Mouse (Mus musculus): ENCODE results near the gene Dkkl1. TPM values are rescaled to one million over a fixed set of nuclear protein-coding genes. Genes with fewer than 3 reads are reported as not detected.

Dkkl1 gene
- polyA plus RNA-seq, 1 experiment, result 2.8 TPM

DNA sequence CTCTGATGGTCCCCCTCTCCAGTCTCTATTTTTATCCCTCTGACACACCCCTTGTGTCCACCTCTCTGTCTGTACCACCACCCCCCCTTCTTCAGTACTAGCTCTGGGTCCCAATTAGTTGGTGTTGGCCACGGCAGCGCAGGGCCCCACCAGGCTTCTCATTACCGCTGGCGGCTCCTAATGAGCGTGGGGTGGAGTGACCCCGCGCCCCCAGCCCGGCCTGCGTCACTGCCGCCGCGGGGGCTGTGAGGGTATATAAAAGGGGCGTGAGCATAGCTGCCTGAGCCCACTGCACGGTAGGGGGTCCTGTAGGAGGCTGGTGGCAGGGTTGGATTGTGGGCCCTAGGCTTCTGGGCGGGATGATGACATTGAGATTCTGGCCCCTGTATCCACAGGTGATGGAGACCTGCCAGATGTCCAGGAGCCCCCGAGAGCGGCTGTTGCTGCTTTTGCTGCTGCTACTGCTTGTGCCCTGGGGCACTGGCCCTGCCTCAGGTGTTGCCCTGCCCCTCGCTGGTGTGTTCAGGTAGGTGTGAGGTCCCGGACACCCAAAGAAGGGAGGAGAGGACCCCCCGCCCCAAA lies 31.0 kb downstream of the Dkkl1 start, which contains the start of gene Pth2:
TSS of gene Pth2 (plus strand) at position 100 of the 582 bp plus-strand sequence.
- Histone ChIP-seq H3K4me3 (ENCODE audit: extremely low read depth, insufficient read depth, insufficient read length) (no peak within 1 kb of the TSS), H3K27ac (ENCODE audit: insufficient read depth, low read length) (no peak within 1 kb of the TSS), H3K36me3 (ENCODE audit: control insufficient read depth, insufficient read depth, low read length) (no peaks in the 10 kb centered on the region), H3K4me1 (ENCODE audit: control insufficient read depth, insufficient read depth, insufficient read length) (peaks cover 5% of the 10 kb centered on the region), H3K27me3 (ENCODE audit: control insufficient read depth, insufficient read depth, low read length) (peaks cover 28% of the 10 kb centered on the region)
- TF ChIP-seq CTCF (IDR thresholded peaks at IDR 0.05; ENCODE audit: extremely low read depth, insufficient read depth, insufficient read length, insufficient replicate concordance) (no peak), POLR2A (IDR thresholded peaks at IDR 0.05; ENCODE audit: low read depth, low read length) (no peak)
- no peak for DNase-seq (ENCODE audit: low read depth in 1 of 2, low spot score in 2 of 2)
- 36% methylated on average over 20 of the region's 20 CpGs for WGBS

DNA sequence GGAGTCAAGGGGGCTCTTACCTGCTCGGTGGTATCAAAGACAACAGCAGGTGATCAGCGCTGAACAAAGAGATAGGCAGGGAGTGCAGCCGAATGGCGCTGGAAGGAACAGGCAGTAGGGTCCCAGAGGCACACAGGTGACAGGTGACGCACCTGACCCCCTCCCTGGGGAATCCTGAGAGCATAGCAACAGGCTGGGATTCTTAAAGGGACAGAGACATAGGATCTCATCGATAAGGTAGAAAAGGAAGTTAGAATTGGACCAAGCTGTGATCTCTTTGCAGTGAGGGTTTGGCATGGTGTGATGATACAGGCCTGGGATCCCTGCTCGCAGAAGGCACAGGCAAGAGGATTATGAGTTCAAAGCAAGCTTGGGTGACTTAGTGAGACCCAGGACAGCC lies 32.5 kb downstream of the Dkkl1 start, which contains the start of gene Gfy:
TSS of gene Gfy (minus strand) at position 101 of the 400 bp plus-strand sequence.
- Histone ChIP-seq H3K27me3 (ENCODE audit: control insufficient read depth, insufficient read depth, low read length) (peaks cover 36% of the 10 kb centered on the region), H3K4me1 (ENCODE audit: control insufficient read depth, insufficient read depth, insufficient read length) (peaks cover 10% of the 10 kb centered on the region), H3K27ac (ENCODE audit: insufficient read depth, low read length) (no peak within 1 kb of the TSS), H3K36me3 (ENCODE audit: control insufficient read depth, insufficient read depth, low read length) (no peaks in the 10 kb centered on the region), H3K4me3 (ENCODE audit: extremely low read depth, insufficient read depth, insufficient read length) (no peak within 1 kb of the TSS)
- TF ChIP-seq POLR2A (IDR thresholded peaks at IDR 0.05; ENCODE audit: low read depth, low read length), result no peak
- TF ChIP-seq CTCF (IDR thresholded peaks at IDR 0.05; ENCODE audit: extremely low read depth, insufficient read depth, insufficient read length, insufficient replicate concordance), result no peak
- 48% methylated on average over 7 of the region's 7 CpGs for WGBS
- no peak for DNase-seq (ENCODE audit: low read depth in 1 of 2, low spot score in 2 of 2)

DNA sequence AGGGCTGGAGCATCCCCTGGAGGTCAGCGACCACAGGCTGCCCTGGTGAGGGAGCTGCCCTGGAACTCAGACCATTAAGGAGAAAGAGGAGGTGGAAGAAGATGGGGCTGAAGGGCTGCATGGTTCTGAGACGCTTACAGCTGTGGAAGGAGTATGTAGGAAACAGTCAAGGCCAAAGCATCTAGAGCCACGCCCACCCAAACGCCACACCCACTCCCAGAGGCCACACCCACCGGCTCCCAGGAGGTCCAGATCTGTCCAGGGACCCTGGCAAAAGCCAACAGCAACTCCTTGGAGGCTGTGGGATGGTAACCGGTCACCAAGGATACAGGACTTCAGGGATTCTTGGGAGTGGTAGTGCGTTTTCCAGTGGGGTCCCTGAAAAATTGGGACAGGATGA lies 33.4 kb downstream of the Dkkl1 start:
- no peak for TF ChIP-seq CTCF (IDR thresholded peaks at IDR 0.05; ENCODE audit: extremely low read depth, insufficient read depth, insufficient read length, insufficient replicate concordance)
- TF ChIP-seq POLR2A (IDR thresholded peaks at IDR 0.05; ENCODE audit: low read depth, low read length), result no peak
- Histone ChIP-seq H3K4me3 (ENCODE audit: extremely low read depth, insufficient read depth, insufficient read length) (no peak overlapping the region), H3K36me3 (ENCODE audit: control insufficient read depth, insufficient read depth, low read length) (no peaks in the 10 kb centered on the region), H3K4me1 (ENCODE audit: control insufficient read depth, insufficient read depth, insufficient read length) (peaks cover 10% of the 10 kb centered on the region), H3K27me3 (ENCODE audit: control insufficient read depth, insufficient read depth, low read length) (peaks cover 36% of the 10 kb centered on the region), H3K27ac (ENCODE audit: insufficient read depth, low read length) (no peak overlapping the region)
- no peak for DNase-seq (ENCODE audit: low read depth in 1 of 2, low spot score in 2 of 2)
- 28% methylated on average over 7 of the region's 7 CpGs for WGBS

DNA sequence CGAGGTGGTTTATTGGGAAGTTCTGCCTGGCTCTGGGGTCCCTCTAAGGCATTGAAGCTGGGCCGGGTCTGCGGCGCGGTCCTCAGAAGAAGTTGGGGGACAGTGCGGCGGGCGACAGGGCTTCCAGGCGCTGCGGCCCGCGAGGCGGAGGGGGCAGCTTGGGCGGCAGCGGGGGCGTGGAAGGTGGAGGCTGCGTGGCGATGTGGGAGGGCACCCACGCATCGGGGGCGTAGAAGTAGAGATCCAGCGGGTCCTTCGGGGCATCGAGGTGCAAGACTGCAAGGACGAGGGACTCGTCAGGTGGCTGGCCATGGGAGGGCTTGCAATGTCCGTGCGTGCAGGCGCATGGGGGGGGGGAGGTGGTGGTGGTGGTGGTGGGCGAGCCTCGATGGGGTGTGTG lies 35.6 kb downstream of the Dkkl1 start:
- Histone ChIP-seq H3K36me3 (ENCODE audit: control insufficient read depth, insufficient read depth, low read length) (no peaks in the 10 kb centered on the region), H3K4me3 (ENCODE audit: extremely low read depth, insufficient read depth, insufficient read length) (no peak overlapping the region), H3K27ac (ENCODE audit: insufficient read depth, low read length) (no peak overlapping the region), H3K27me3 (ENCODE audit: control insufficient read depth, insufficient read depth, low read length) (peaks cover 28% of the 10 kb centered on the region), H3K4me1 (ENCODE audit: control insufficient read depth, insufficient read depth, insufficient read length) (peaks cover 5% of the 10 kb centered on the region)
- no peak for DNase-seq (ENCODE audit: low read depth in 1 of 2, low spot score in 2 of 2)
- no peak for TF ChIP-seq CTCF (IDR thresholded peaks at IDR 0.05; ENCODE audit: extremely low read depth, insufficient read depth, insufficient read length, insufficient replicate concordance)
- no peak for TF ChIP-seq POLR2A (IDR thresholded peaks at IDR 0.05; ENCODE audit: low read depth, low read length)
- WGBS, result 5% methylated on average over 31 of the region's 31 CpGs

DNA sequence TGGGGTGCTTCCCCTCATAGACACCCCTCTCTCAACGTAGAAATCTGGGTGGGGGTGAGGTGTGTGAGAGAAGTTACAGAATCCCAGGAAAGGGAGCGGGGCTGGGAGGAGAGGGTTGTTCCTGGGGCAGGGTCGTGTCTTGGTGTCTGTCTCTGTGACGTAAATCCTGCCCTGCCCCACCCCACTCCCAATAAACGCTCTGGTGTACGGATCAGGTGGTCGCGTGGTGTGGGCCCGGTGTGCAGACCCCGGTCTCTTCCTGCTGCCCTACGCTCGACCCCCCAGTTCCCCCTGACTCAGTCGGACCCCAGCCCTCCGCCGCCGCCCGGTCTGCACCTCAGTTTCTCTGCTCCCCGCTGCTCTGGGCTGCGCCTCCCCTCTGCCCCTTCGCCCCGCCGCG lies 36.0 kb downstream of the Dkkl1 start:
- H3K4me1 ChIP-seq (ENCODE audit: control insufficient read depth, insufficient read depth, insufficient read length), result peaks cover 5% of the 10 kb centered on the region
- no peak overlapping the region for H3K4me3 ChIP-seq (ENCODE audit: extremely low read depth, insufficient read depth, insufficient read length)
- peaks cover 24% of the 10 kb centered on the region for H3K27me3 ChIP-seq (ENCODE audit: control insufficient read depth, insufficient read depth, low read length)
- no peak for DNase-seq (ENCODE audit: low read depth in 1 of 2, low spot score in 2 of 2)
- TF ChIP-seq CTCF (IDR thresholded peaks at IDR 0.05; ENCODE audit: extremely low read depth, insufficient read depth, insufficient read length, insufficient replicate concordance) (no peak), POLR2A (IDR thresholded peaks at IDR 0.05; ENCODE audit: low read depth, low read length) (no peak)
- no peak overlapping the region for H3K27ac ChIP-seq (ENCODE audit: insufficient read depth, low read length)
- H3K36me3 ChIP-seq (ENCODE audit: control insufficient read depth, insufficient read depth, low read length), result no peaks in the 10 kb centered on the region
- WGBS, result 8% methylated on average over 23 of the region's 23 CpGs

DNA sequence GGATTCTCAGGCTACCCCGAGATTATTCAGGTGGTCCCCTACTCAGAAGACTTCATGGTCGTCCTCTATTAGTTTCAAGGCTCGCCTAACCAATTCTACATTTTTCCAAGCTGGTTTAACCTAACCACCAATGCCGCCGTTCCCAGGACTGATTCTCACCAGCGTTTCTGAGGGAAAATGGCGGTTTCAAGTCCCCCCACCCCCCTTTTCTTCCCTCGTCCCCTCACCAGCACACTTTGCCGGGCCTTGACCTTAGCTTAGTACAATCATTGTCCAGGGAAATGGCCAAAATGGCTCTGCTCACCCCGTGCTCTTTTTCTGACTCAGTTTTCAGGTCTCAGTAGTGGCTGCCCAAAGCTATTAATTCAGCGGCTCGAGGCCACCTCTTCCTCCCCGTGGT lies 36.5 kb downstream of the Dkkl1 start:
- peaks cover 5% of the 10 kb centered on the region for H3K4me1 ChIP-seq (ENCODE audit: control insufficient read depth, insufficient read depth, insufficient read length)
- H3K4me3 ChIP-seq (ENCODE audit: extremely low read depth, insufficient read depth, insufficient read length), result no peak overlapping the region
- H3K27me3 ChIP-seq (ENCODE audit: control insufficient read depth, insufficient read depth, low read length), result peaks cover 22% of the 10 kb centered on the region
- H3K27ac ChIP-seq (ENCODE audit: insufficient read depth, low read length), result no peak overlapping the region
- no peak for DNase-seq (ENCODE audit: low read depth in 1 of 2, low spot score in 2 of 2)
- TF ChIP-seq CTCF (IDR thresholded peaks at IDR 0.05; ENCODE audit: extremely low read depth, insufficient read depth, insufficient read length, insufficient replicate concordance) (no peak), POLR2A (IDR thresholded peaks at IDR 0.05; ENCODE audit: low read depth, low read length) (no peak)
- no peaks in the 10 kb centered on the region for H3K36me3 ChIP-seq (ENCODE audit: control insufficient read depth, insufficient read depth, low read length)
- WGBS, result 2% methylated on average over 13 of the region's 13 CpGs

DNA sequence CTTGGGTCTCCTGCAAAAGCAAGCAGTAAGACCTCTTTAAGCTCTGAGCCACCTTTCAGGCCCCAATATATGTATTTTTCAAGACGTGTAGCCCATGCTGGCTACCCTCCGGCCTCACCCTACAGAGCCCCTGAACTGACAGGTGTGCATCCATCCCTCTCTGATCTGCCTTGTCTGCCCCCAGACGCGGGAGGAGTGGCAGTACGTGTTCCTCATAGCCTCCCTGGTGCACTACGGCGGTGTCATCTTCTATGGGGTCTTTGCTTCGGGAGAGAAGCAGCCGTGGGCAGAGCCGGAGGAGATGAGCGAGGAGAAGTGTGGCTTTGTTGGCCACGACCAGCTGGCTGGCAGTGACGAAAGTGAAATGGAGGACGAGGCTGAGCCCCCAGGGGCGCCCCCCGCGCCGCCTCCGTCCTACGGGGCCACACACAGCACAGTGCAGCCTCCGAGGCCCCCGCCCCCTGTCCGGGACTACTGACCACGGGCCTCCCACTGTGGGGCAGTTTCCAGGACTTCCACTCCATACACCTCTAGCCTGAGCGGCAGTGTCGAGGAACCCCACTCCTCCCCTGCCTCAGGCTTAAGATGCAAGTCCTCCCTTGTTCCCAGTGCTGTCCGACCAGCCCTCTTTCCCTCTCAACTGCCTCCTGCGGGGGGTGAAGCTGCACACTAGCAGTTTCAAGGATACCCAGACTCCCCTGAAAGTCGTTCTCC lies 37.2 kb downstream of the Dkkl1 start:
- no peak overlapping the region for H3K4me3 ChIP-seq (ENCODE audit: extremely low read depth, insufficient read depth, insufficient read length)
- no peak for DNase-seq (ENCODE audit: low read depth in 1 of 2, low spot score in 2 of 2)
- no peak overlapping the region for H3K27ac ChIP-seq (ENCODE audit: insufficient read depth, low read length)
- H3K36me3 ChIP-seq (ENCODE audit: control insufficient read depth, insufficient read depth, low read length), result no peaks in the 10 kb centered on the region
- peaks cover 22% of the 10 kb centered on the region for H3K27me3 ChIP-seq (ENCODE audit: control insufficient read depth, insufficient read depth, low read length)
- TF ChIP-seq CTCF (IDR thresholded peaks at IDR 0.05; ENCODE audit: extremely low read depth, insufficient read depth, insufficient read length, insufficient replicate concordance), result no peak
- no peak for TF ChIP-seq POLR2A (IDR thresholded peaks at IDR 0.05; ENCODE audit: low read depth, low read length)
- H3K4me1 ChIP-seq (ENCODE audit: control insufficient read depth, insufficient read depth, insufficient read length), result peaks cover 5% of the 10 kb centered on the region
- 7% methylated on average over 29 of the region's 29 CpGs for WGBS
